28 mouse cellular contexts compared by ENCODE assay signal in genomic region chr3:122915493-122915892, GRCm38 (mm10). TPM values are rescaled to one million over a fixed set of nuclear protein-coding genes. Genes with fewer than 3 reads are reported as not detected.
A peak's percentile ranks its signal among the peaks of the same experiment; 100 is the strongest.
DNase-seq lines count a peak whose midpoint lies in the region; ATAC-seq and TF ChIP-seq lines count a peak whose summit lies in the region.
"Had no signal": no experiment of that assay in that cellular context is flagged by ENCODE, and none has a peak within 500 bp of the region (broad histone marks: within the 10 kb centered on the region; RNA-seq: fewer than 3 reads in every experiment).

No protein-coding gene starts in this region.

- TF ChIP-seq POLR2A in MEL (IDR thresholded peaks at IDR 0.05; ENCODE audit: control insufficient read depth in 1 of 2, insufficient read depth in 1 of 2, low read depth in 1 of 2, low read length in 2 of 2, poor library complexity in 1 of 2), result no peak

- H3K4me1 ChIP-seq in MEL (ENCODE audit: control insufficient read depth in 1 of 2, insufficient read depth in 2 of 2, low read length in 2 of 2), result peaks cover 16 to 29% of the 10 kb centered on the region in 2 experiments
- no peaks in the 10 kb centered on the region; the same call in 1 of the 2 replicates for H3K4me1 ChIP-seq in heart, embryonic 11.5 days (ENCODE audit: control insufficient read depth, insufficient read depth, low read length)
- H3K4me1 ChIP-seq: embryonic facial prominence, embryonic 12.5 days; forebrain, embryonic 13.5 days; forebrain, embryonic 15.5 days had no signal

- DNase-seq in 416B (ENCODE audit: low read depth) (peak; percentile 35), MEL (ENCODE audit: low read depth, low spot score) (peak; percentile 59)
- DNase-seq in thymus, postnatal 36 days, result no peak
- DNase-seq in neural tube, embryonic 10.5 days (ENCODE audit: extremely low spot score, low spot score), result no peak
- DNase-seq: adrenal gland, adult 2 months; adrenal gland, postnatal 10 days; adrenal gland, postnatal 25 days; cerebellum, adult 11 months; cerebellum, adult 18-20 months; cerebellum, adult 8-10 months; cerebellum, adult 9-11 months; cerebellum, postnatal 14 days; cerebellum, postnatal 36 days; forebrain, postnatal 0 days had no signal

- TF ChIP-seq CTCF in MEL (IDR thresholded peaks at IDR 0.05 in 2 of 3, conservative IDR thresholded peaks at IDR 0.05 in 1 of 3; ENCODE audit: control insufficient read depth in 1 of 3, insufficient read depth in 1 of 3, low read depth in 2 of 3, low read length in 3 of 3, poor library complexity in 1 of 3, severe bottlenecking in 1 of 3), result no peak

- no peak overlapping the region for H3K4me3 ChIP-seq in MEL (ENCODE audit: control insufficient read depth in 1 of 2, insufficient read depth in 1 of 2, low read depth in 2 of 2, low read length in 2 of 2)
- no peak overlapping the region for H3K4me3 ChIP-seq in heart, embryonic 11.5 days (ENCODE audit: low read depth, low read length)
- H3K4me3 ChIP-seq: embryonic facial prominence, embryonic 10.5 days; embryonic facial prominence, embryonic 12.5 days; forebrain, embryonic 13.5 days; forebrain, embryonic 15.5 days had no signal

- peak; percentile 31; the same call in 1 of the 2 replicates for ATAC-seq in common myeloid progenitor, adult 5-6 weeks (replicated peaks; ENCODE audit: low read depth, poor library complexity, severe bottlenecking)
- ATAC-seq in megakaryocyte-erythroid progenitor cell, adult 5-6 weeks (replicated peaks; ENCODE audit: low FRiP score, low TSS enrichment, poor library complexity, severe bottlenecking), result 0 out of 2 replicates have a peak, but pooled peaks have one; percentile 37
- ATAC-seq in heart, embryonic 11.5 days (replicated peaks; ENCODE audit: insufficient number of reproducible peaks, low FRiP score, low TSS enrichment), result no peak
- ATAC-seq: CD4-positive, CD25-positive, alpha-beta regulatory T cell, adult 4 months; forebrain, embryonic 13.5 days; forebrain, embryonic 15.5 days; forebrain, postnatal 0 days had no signal

- no peaks in the 10 kb centered on the region for H3K9me3 ChIP-seq in MEL (replicated peaks; ENCODE audit: insufficient read depth, low read length)
- no peaks in the 10 kb centered on the region for H3K9me3 ChIP-seq in heart, embryonic 11.5 days (replicated peaks; ENCODE audit: control insufficient read depth, low read length)
- H3K9me3 ChIP-seq: embryonic facial prominence, embryonic 10.5 days; embryonic facial prominence, embryonic 12.5 days; forebrain, embryonic 13.5 days; forebrain, embryonic 15.5 days had no signal

- no peaks in the 10 kb centered on the region for H3K79me2 ChIP-seq in MEL (ENCODE audit: control insufficient read depth, insufficient read depth, low read length, poor library complexity)

- H3K4me2 ChIP-seq in heart, embryonic 11.5 days, result no peak overlapping the region
- H3K4me2 ChIP-seq: embryonic facial prominence, embryonic 12.5 days; forebrain, embryonic 13.5 days; forebrain, embryonic 15.5 days had no signal

- TF ChIP-seq RAD21 in MEL (IDR thresholded peaks at IDR 0.05; ENCODE audit: low read depth, low read length), result no peak

- no peak overlapping the region for H3K27ac ChIP-seq in MEL (ENCODE audit: control insufficient read depth, low read depth, low read length)
- no peak overlapping the region for H3K27ac ChIP-seq in heart, embryonic 11.5 days (ENCODE audit: low read depth, low read length)
- H3K27ac ChIP-seq: embryonic facial prominence, embryonic 10.5 days; embryonic facial prominence, embryonic 12.5 days; forebrain, embryonic 13.5 days; forebrain, embryonic 15.5 days had no signal

- H3K9ac ChIP-seq in MEL (ENCODE audit: control insufficient read depth, low read depth, low read length, poor library complexity, severe bottlenecking), result no peak overlapping the region
- no peak overlapping the region for H3K9ac ChIP-seq in heart, embryonic 11.5 days (ENCODE audit: low read depth, low read length)
- H3K9ac ChIP-seq: embryonic facial prominence, embryonic 12.5 days; forebrain, embryonic 13.5 days; forebrain, embryonic 15.5 days; forebrain, postnatal 0 days had no signal

- TF ChIP-seq EP300 in MEL (IDR thresholded peaks at IDR 0.05; ENCODE audit: low read depth in 1 of 2, low read length in 2 of 2), result peak; percentile 67 to 77

- 77% methylated on average over 5 of the region's 5 CpGs for WGBS in heart, embryonic 11.5 days (ENCODE audit: insufficient replicate concordance)

- peaks cover 0 to 32% of the 10 kb centered on the region in 2 experiments; a peak in 2 of 4 replicates for H3K36me3 ChIP-seq in MEL (ENCODE audit: control insufficient read depth in 1 of 2, insufficient read depth in 2 of 2, low read length in 2 of 2)
- H3K36me3 ChIP-seq in heart, embryonic 11.5 days (ENCODE audit: control insufficient read depth, insufficient read depth, low read length), result no peaks in the 10 kb centered on the region
- H3K36me3 ChIP-seq: embryonic facial prominence, embryonic 10.5 days; embryonic facial prominence, embryonic 12.5 days; forebrain, embryonic 15.5 days had no signal

- H3K27me3 ChIP-seq in MEL (ENCODE audit: control insufficient read depth in 1 of 2, insufficient read depth in 2 of 2, low read length in 2 of 2), result no peaks in the 10 kb centered on the region
- no peaks in the 10 kb centered on the region for H3K27me3 ChIP-seq in heart, embryonic 11.5 days (ENCODE audit: control insufficient read depth, insufficient read depth, low read length)
- H3K27me3 ChIP-seq: CH12.LX; embryonic facial prominence, embryonic 12.5 days; forebrain, embryonic 13.5 days; forebrain, embryonic 15.5 days had no signal

TF ChIP-seq in MEL, 35 proteins besides CTCF, POLR2A, EP300 and RAD21:
- TF ChIP-seq RCOR1 (IDR thresholded peaks at IDR 0.05; ENCODE audit: low read depth, low read length) (peak; percentile 92), TBP (IDR thresholded peaks at IDR 0.05; ENCODE audit: low read depth, low read length) (no peak), CHD1 (IDR thresholded peaks at IDR 0.05; ENCODE audit: low read depth, low read length) (no peak), BHLHE40 (IDR thresholded peaks at IDR 0.05; ENCODE audit: borderline replicate concordance, low read depth, low read length) (peak; percentile 50; the same call in 1 of the 2 replicates), TCF12 (IDR thresholded peaks at IDR 0.05; ENCODE audit: low read depth, low read length) (peak; percentile 78), ETS1 (IDR thresholded peaks at IDR 0.05; ENCODE audit: low read depth, low read length) (peak; percentile 56), ZNF384 (IDR thresholded peaks at IDR 0.05; ENCODE audit: low read depth, low read length) (no peak), TAL1 (IDR thresholded peaks at IDR 0.05; ENCODE audit: low read length) (peak; percentile 58; the same call in 1 of the 2 replicates), ELF1 (IDR thresholded peaks at IDR 0.05; ENCODE audit: low read depth, low read length) (0 out of 2 replicates have a peak, but pooled peaks have one; percentile 9), GATA1 (IDR thresholded peaks at IDR 0.05; ENCODE audit: low read depth, low read length) (peak; percentile 77)

RNA-seq across cellular contexts. Expression of gene Gm10959, which starts 3.7 kb away (rescaled TPM):
- total RNA-seq in MEL (2012; rRNA removed), result not detected in 2 replicates
- polyA plus RNA-seq in MEL (2012; ENCODE audit: insufficient read depth in 1 of 2, insufficient read length in 2 of 2, low read depth in 1 of 2, low replicate concordance in 2 of 2, missing spikeins in 1 of 2), result not detected
- total RNA-seq in common myeloid progenitor, adult 5-6 weeks (2017), result not detected in 2 replicates
- not detected in 2 replicates for total RNA-seq in megakaryocyte-erythroid progenitor cell, adult 5-6 weeks (2014; fragmentation: Nextera tagmentation)
- not detected in 2 replicates for total RNA-seq in megakaryocyte-erythroid progenitor cell, adult 5-6 weeks (2017)
- not detected in 2 replicates for polyA plus RNA-seq in heart, embryonic 11.5 days (2014; fragmentation: Nextera tagmentation; extraction: Ambion mirVana)
- total RNA-seq: adrenal gland, adult 2 months; adrenal gland, postnatal 10 days; adrenal gland, postnatal 25 days; adrenal gland, postnatal 4 days; CH12.LX; forebrain, postnatal 0 days had no signal
- polyA plus RNA-seq: adrenal gland, adult 2 months; brain, embryonic 14.5 days; CD4-positive, CD25-positive, alpha-beta regulatory T cell, adult 4 months; cortical plate, adult 2 months; embryonic facial prominence, embryonic 10.5 days; embryonic facial prominence, embryonic 12.5 days; embryonic facial prominence, embryonic 14.5 days; forebrain, embryonic 11.5 days; forebrain, embryonic 13.5 days; forebrain, embryonic 15.5 days; forebrain, postnatal 0 days had no signal

RNA-seq across cellular contexts. Expression of gene 1810037I17Rik, which starts 8.5 kb away (rescaled TPM):
- 43.2 and 47.3 TPM in 2 replicates for total RNA-seq in MEL (2012; rRNA removed)
- polyA plus RNA-seq in MEL (2012; ENCODE audit: insufficient read depth in 1 of 2, insufficient read length in 2 of 2, low read depth in 1 of 2, low replicate concordance in 2 of 2, missing spikeins in 1 of 2), result 10 to 100 TPM in 1 of 2 experiments, not detected in 1; 64.9 TPM
- 27.8 and 34.7 TPM in 2 replicates for total RNA-seq in common myeloid progenitor, adult 5-6 weeks (2017)
- 53.9 and 60.1 TPM in 2 replicates for total RNA-seq in megakaryocyte-erythroid progenitor cell, adult 5-6 weeks (2014; fragmentation: Nextera tagmentation)
- total RNA-seq in megakaryocyte-erythroid progenitor cell, adult 5-6 weeks (2017), result 15.9 and 20.8 TPM in 2 replicates
- 138 and 147 TPM in 2 replicates for polyA plus RNA-seq in heart, embryonic 11.5 days (2014; fragmentation: Nextera tagmentation; extraction: Ambion mirVana)

RNA-seq across cellular contexts. Expression of gene Fabp2, which starts 20.6 kb away (rescaled TPM):
- not detected in 2 replicates for total RNA-seq in MEL (2012; rRNA removed)
- polyA plus RNA-seq in MEL (2012; ENCODE audit: insufficient read depth in 1 of 2, insufficient read length in 2 of 2, low read depth in 1 of 2, low replicate concordance in 2 of 2, missing spikeins in 1 of 2), result not detected
- total RNA-seq in common myeloid progenitor, adult 5-6 weeks (2017), result not detected in 2 replicates
- total RNA-seq in megakaryocyte-erythroid progenitor cell, adult 5-6 weeks (2014; fragmentation: Nextera tagmentation), result not detected in 2 replicates
- total RNA-seq in megakaryocyte-erythroid progenitor cell, adult 5-6 weeks (2017), result not detected in 2 replicates
- 0.27 and 0.31 TPM in 2 replicates for polyA plus RNA-seq in heart, embryonic 11.5 days (2014; fragmentation: Nextera tagmentation; extraction: Ambion mirVana)
- total RNA-seq: adrenal gland, adult 2 months; adrenal gland, postnatal 25 days; CH12.LX; forebrain, postnatal 0 days had no signal
- polyA plus RNA-seq: adrenal gland, adult 2 months; brain, embryonic 14.5 days; CD4-positive, CD25-positive, alpha-beta regulatory T cell, adult 4 months; cortical plate, adult 2 months; embryonic facial prominence, embryonic 10.5 days; embryonic facial prominence, embryonic 12.5 days; embryonic facial prominence, embryonic 14.5 days; forebrain, embryonic 11.5 days; forebrain, embryonic 15.5 days; forebrain, postnatal 0 days had no signal

Comparison
In these comparisons a context has a peak if more than half of its experiments do, and no peak if none do; other contexts are left out.
1. DNase-seq: peak in 416B (single experiment) and MEL (single experiment); none in thymus, postnatal 36 days (0 of 2) and neural tube, embryonic 10.5 days (single experiment).